Mouse (Mus musculus) liver, postnatal 0 days (tissue): ENCODE results near the gene Cma1. TPM values are rescaled to one million over a fixed set of nuclear protein-coding genes. Genes with fewer than 3 reads are reported as not detected.
"Not testable (repeated sequence)": the region's sequence is repeated elsewhere in the genome, so short reads cannot be mapped to it uniquely, and the experiment has no call there.

Experiments used
- ATAC-seq: fragments of 200-750 bp; cut with Nextera tagmentation; 2 replicates; pipeline ENCODE4 v1.8.0; 2017; ENCODE audit warnings: mild to moderate bottlenecking, moderate library complexity
- DNase-seq: peaks from one replicate; pipeline ENCODE4 v3.0.0-alpha.2; 2016
- H3K27ac ChIP-seq: fragments of 300-500 bp; sonication (generic); 2 replicates; pipeline ENCODE4 v1.5.1; 2014; ENCODE audit warnings: antibody characterized with exemption, moderate library complexity, mild to moderate bottlenecking, low read depth
- H3K27me3 ChIP-seq: fragments of 300-500 bp; sonication (generic); 2 replicates; pipeline ENCODE4 v1.6.1; 2014; ENCODE audit warnings: low read length, control low read depth, mixed read lengths; ENCODE audit not compliant: insufficient read depth
- H3K36me3 ChIP-seq: fragments of 300-500 bp; sonication (generic); replicated peaks from 2 replicates; pipeline ENCODE4 v1.6.1; 2014; ENCODE audit warnings: mild to moderate bottlenecking, control low read depth, low read length, moderate library complexity, mixed read lengths; ENCODE audit not compliant: insufficient read depth
- H3K4me1 ChIP-seq: fragments of 300-500 bp; sonication (generic); 2 replicates; pipeline ENCODE4 v1.6.1; 2014; ENCODE audit warnings: antibody characterized with exemption, mild to moderate bottlenecking, control low read depth; ENCODE audit not compliant: insufficient read depth
- H3K4me2 ChIP-seq: fragments of 300-500 bp; sonication (generic); 2 replicates; pipeline ENCODE4 v1.6.1; 2014; ENCODE audit warnings: low read depth, mild to moderate bottlenecking, low read length, moderate library complexity, mixed read lengths
- H3K4me3 ChIP-seq: fragments of 300-500 bp; sonication (generic); 2 replicates; pipeline ENCODE4 v1.5.1; 2014; ENCODE audit warnings: low read depth, low read length
- H3K9ac ChIP-seq: fragments of 300-500 bp; sonication (generic); replicated peaks from 2 replicates; pipeline ENCODE4 v1.6.1; 2014; ENCODE audit warnings: mild to moderate bottlenecking, moderate library complexity
- H3K9me3 ChIP-seq: fragments of 300-500 bp; sonication (generic); 2 replicates; pipeline ENCODE4 v1.6.1; 2016; ENCODE audit warnings: mild to moderate bottlenecking, control low read depth, low read length, mixed read lengths
- CTCF ChIP-seq: sonication (generic); IDR thresholded peaks from 2 replicates; pipeline ENCODE4 v1.5.1; 2016; ENCODE audit warnings: antibody characterized with exemption, low read depth
- EP300 ChIP-seq: IDR thresholded peaks from 2 replicates; pipeline ENCODE4 v1.6.1; 2016; ENCODE audit warnings: antibody characterized with exemption, low read depth, mild to moderate bottlenecking
- WGBS: fragments of 180-500 bp; shearing (Covaris S2); extraction: QIAGEN DNeasy Blood & Tissue Kit; methylation state at CpG from one replicate; pipeline ENCODE4 v1.1.7; 2014; ENCODE audit not compliant: insufficient replicate concordance; 5-methylcytosine and 5-hydroxymethylcytosine counted together
- polyA plus RNA-seq: library from polyadenylated mRNA; unstranded; fragments of >200 nt; fragmentation: Nextera tagmentation; extraction: Ambion mirVana; gene quantifications from 2 replicates; pipeline ENCODE4 v1.2.1, GENCODE M21; 2015

Cma1 gene
- polyA plus RNA-seq = 0.59 and 1.7 TPM in 2 replicates

GRCm38 (mm10) chr14:55944575-55944974, at the start of gene Cma1:
Cma1 (minus strand) TSS chr14:55944675.
- TF ChIP-seq CTCF (no peak), EP300 (no peak)
- no peak within 1 kb of the TSS for H3K9ac ChIP-seq
- WGBS = 60% methylated on average over 4 of the region's 4 CpGs

DNA sequence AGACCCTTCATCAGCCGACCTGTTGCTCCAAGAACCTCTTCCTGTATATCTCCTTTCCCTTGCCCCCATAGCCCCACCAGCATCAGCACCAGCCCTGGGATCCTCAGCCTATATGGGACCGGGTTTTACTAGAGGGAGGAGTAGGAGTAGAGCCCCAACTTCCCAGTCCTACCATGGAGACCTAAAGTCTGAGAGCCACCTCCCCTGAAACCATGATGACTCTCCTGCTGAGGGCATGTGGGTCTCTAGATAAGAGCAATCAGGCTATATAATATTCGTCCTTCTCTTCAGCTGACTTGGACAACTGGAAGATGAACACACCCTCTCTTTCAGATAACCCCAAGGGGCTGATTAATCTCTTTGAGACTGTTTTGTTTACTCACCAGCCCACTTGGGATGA, 43.0 kb upstream of the Cma1 start:
- not testable (repeated sequence) for H3K27ac ChIP-seq, H3K9ac ChIP-seq, DNase-seq, ATAC-seq, H3K4me1 ChIP-seq, H3K4me2 ChIP-seq, H3K36me3 ChIP-seq, H3K9me3 ChIP-seq, H3K4me3 ChIP-seq, H3K27me3 ChIP-seq
- TF ChIP-seq EP300 = peak; percentile 73
- whole genome bisulfite sequencing = 31% methylated on average over 1 of the region's 3 CpGs

More at GRCm38 (mm10) chr14:55944575-55944974, at the start of gene Cma1:
- ATAC-seq = no peak
- H3K27me3 ChIP-seq = no peaks in the 10 kb centered on the region
- H3K4me2 ChIP-seq = no peak within 1 kb of the TSS
- H3K27ac ChIP-seq = no peak within 1 kb of the TSS
- H3K4me1 ChIP-seq = no peaks in the 10 kb centered on the region
- H3K9me3 ChIP-seq = no peaks in the 10 kb centered on the region
- no peaks in the 10 kb centered on the region for H3K36me3 ChIP-seq
- no peak within 1 kb of the TSS for H3K4me3 ChIP-seq
- DNase-seq = no peak

DNA sequence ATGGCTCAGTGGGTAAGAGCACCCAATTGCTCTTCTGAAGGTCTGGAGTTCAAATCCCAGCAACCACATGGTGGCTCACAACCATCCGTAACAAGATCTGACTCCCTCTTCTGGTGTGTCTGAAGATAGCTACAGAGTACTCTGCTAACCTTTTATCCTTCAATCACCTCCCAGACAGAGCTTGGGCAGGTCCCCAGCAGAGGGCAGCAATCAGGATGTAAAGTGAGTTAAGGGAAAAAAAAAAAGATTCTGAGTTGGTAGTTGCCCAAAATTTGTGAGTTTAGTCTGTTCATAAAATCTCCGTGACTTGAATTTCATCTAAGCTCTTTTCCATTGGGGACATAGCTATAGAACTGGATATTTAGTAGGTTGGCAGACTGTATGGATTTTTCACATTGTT, 19.4 kb upstream of the Cma1 start:
- TF ChIP-seq CTCF = peak; percentile 28; the same call in 1 of the 2 replicates

GRCm38 (mm10) chr14:55963263-55963662, 18.8 kb upstream of the Cma1 start:
- H3K9ac ChIP-seq = no peak overlapping the region
- 50% methylated on average over 1 of the region's 1 CpGs for WGBS
- no peak overlapping the region for H3K4me2 ChIP-seq
- no peaks in the 10 kb centered on the region for H3K27me3 ChIP-seq
- H3K4me3 ChIP-seq = no peak overlapping the region
- no peaks in the 10 kb centered on the region for H3K9me3 ChIP-seq
- no peaks in the 10 kb centered on the region for H3K36me3 ChIP-seq
- H3K4me1 ChIP-seq = no peaks in the 10 kb centered on the region
- H3K27ac ChIP-seq = no peak overlapping the region
- no peak for DNase-seq
- ATAC-seq = no peak
- no peak for TF ChIP-seq EP300
- no peak for TF ChIP-seq CTCF

More for the DNA sequence above, 19.4 kb upstream of the Cma1 start:
- 76% methylated on average over 2 of the region's 2 CpGs for WGBS
- H3K9me3 ChIP-seq, H3K4me3 ChIP-seq, H3K27me3 ChIP-seq, ATAC-seq, H3K36me3 ChIP-seq, H3K4me2 ChIP-seq, H3K4me1 ChIP-seq, DNase-seq, H3K9ac ChIP-seq, H3K27ac ChIP-seq: not testable (repeated sequence)

- WGBS = 60% methylated on average over 6 of the region's 6 CpGs
- DNase-seq = no peak
- Histone ChIP-seq H3K27me3 (0 out of 2 replicates have a peak, but pooled peaks cover 2% of the 10 kb centered on the region), H3K27ac (no peak within 1 kb of the TSS), H3K9ac (no peak within 1 kb of the TSS), H3K4me1 (no peaks in the 10 kb centered on the region), H3K9me3 (no peaks in the 10 kb centered on the region), H3K4me3 (no peak within 1 kb of the TSS), H3K36me3 (no peaks in the 10 kb centered on the region), H3K4me2 (no peak within 1 kb of the TSS)
- ATAC-seq = no peak
- TF ChIP-seq EP300 (no peak), CTCF (no peak)
Observed at GRCm38 (mm10) chr14:55950346-55951030, 6.0 kb upstream of the Cma1 start, which contains the start of gene Cma2. Cma2 (plus strand) TSS chr14:55950980.

DNA sequence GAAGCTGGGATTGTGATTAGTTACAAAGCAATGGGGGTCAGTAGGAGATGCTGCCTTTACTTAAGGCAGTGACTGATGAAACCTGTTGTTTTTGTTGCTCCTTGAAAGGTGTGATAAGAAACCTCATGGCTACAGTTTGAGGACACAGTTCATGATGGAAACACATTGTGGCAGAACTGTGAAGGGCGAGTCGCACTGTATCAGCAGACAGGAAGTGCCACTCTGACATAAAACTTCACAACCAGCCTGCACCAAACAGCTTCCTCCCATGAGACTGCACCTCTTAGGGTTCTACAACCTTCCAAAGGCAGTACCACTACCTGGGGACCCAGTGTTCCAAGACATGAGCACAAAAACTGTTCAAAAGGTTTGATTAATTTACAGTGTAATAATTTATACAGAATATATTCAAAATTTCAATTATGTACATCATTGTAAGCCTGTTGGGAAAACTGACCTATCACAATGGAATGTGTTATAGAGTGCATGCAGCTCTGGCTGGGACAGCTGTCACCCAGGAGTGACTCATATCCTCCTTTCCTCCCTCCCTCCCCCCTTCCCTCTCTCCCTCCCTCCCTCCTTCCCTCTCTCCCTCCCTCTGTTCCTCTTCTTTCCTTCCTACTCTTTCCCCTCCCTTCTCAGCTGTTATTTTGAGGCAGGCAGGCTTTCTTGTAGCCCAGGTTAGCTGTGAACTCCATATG, 1.9 kb upstream of the Cma1 start:
- H3K4me3 ChIP-seq = no peak overlapping the region
- H3K36me3 ChIP-seq = no peaks in the 10 kb centered on the region
- H3K9ac ChIP-seq = no peak overlapping the region
- no peak for DNase-seq
- H3K4me2 ChIP-seq = no peak overlapping the region
- no peak overlapping the region for H3K27ac ChIP-seq
- H3K9me3 ChIP-seq = no peaks in the 10 kb centered on the region
- no peaks in the 10 kb centered on the region for H3K4me1 ChIP-seq
- no peaks in the 10 kb centered on the region for H3K27me3 ChIP-seq
- WGBS = 36% methylated on average over 2 of the region's 2 CpGs
- TF ChIP-seq CTCF (no peak), EP300 (no peak)
- ATAC-seq = no peak
